Mouse (Mus musculus): ENCODE data around the gene Rtkn2. TPM values are rescaled to one million over a fixed set of nuclear protein-coding genes. Genes with fewer than 3 reads are reported as not detected.

The Rtkn2 gene
- total and polyA plus RNA-seq, 3 experiments: 1.1 to 1.3 TPM; not detected in 1

GRCm38 (mm10) chr10:68060590-68061248, 81.3 kb downstream of the Rtkn2 start:
- H3K27ac ChIP-seq (ENCODE audit: control insufficient read depth, low read depth, low read length): no peak overlapping the region
- H3K9ac ChIP-seq (ENCODE audit: control insufficient read depth, low read depth, low read length, poor library complexity, severe bottlenecking): no peak overlapping the region
- no peaks in the 10 kb centered on the region for H3K4me1 ChIP-seq (ENCODE audit: control insufficient read depth in 1 of 2, insufficient read depth in 2 of 2, low read length in 2 of 2)
- H3K79me2 ChIP-seq (ENCODE audit: control insufficient read depth, insufficient read depth, low read length, poor library complexity): no peaks in the 10 kb centered on the region
- H3K9me3 ChIP-seq (replicated peaks; ENCODE audit: insufficient read depth, low read length): no peaks in the 10 kb centered on the region
- no peak for TF ChIP-seq E2F4 (IDR thresholded peaks at IDR 0.05; ENCODE audit: borderline replicate concordance, low read depth, low read length)
- H3K4me3 ChIP-seq (ENCODE audit: control insufficient read depth in 1 of 2, insufficient read depth in 1 of 2, low read depth in 2 of 2, low read length in 2 of 2): no peak overlapping the region
- no peaks in the 10 kb centered on the region for H3K36me3 ChIP-seq (ENCODE audit: control insufficient read depth in 1 of 2, insufficient read depth in 2 of 2, low read length in 2 of 2)
- DNase-seq (ENCODE audit: low read depth, low spot score): no peak
- H3K27me3 ChIP-seq (ENCODE audit: control insufficient read depth in 1 of 2, insufficient read depth in 2 of 2, low read length in 2 of 2): no peaks in the 10 kb centered on the region

- Histone ChIP-seq H3K9ac (ENCODE audit: control insufficient read depth, low read depth, low read length, poor library complexity, severe bottlenecking) (no peak overlapping the region), H3K27ac (ENCODE audit: control insufficient read depth, low read depth, low read length) (no peak overlapping the region), H3K27me3 (ENCODE audit: control insufficient read depth in 1 of 2, insufficient read depth in 2 of 2, low read length in 2 of 2) (no peaks in the 10 kb centered on the region), H3K36me3 (ENCODE audit: control insufficient read depth in 1 of 2, insufficient read depth in 2 of 2, low read length in 2 of 2) (no peaks in the 10 kb centered on the region), H3K4me3 (ENCODE audit: control insufficient read depth in 1 of 2, insufficient read depth in 1 of 2, low read depth in 2 of 2, low read length in 2 of 2) (no peak overlapping the region), H3K9me3 (replicated peaks; ENCODE audit: insufficient read depth, low read length) (no peaks in the 10 kb centered on the region), H3K79me2 (ENCODE audit: control insufficient read depth, insufficient read depth, low read length, poor library complexity) (no peaks in the 10 kb centered on the region), H3K4me1 (ENCODE audit: control insufficient read depth in 1 of 2, insufficient read depth in 2 of 2, low read length in 2 of 2) (no peaks in the 10 kb centered on the region)
- TF ChIP-seq JUND (IDR thresholded peaks at IDR 0.05; ENCODE audit: low read depth, low read length): no peak
- no peak for DNase-seq (ENCODE audit: low read depth, low spot score)
These were observed 81.9 kb downstream of the Rtkn2 start for GRCm38 (mm10) chr10:68061249-68061615.

- Histone ChIP-seq H3K9me3 (replicated peaks; ENCODE audit: insufficient read depth, low read length) (no peaks in the 10 kb centered on the region), H3K4me1 (ENCODE audit: control insufficient read depth in 1 of 2, insufficient read depth in 2 of 2, low read length in 2 of 2) (no peaks in the 10 kb centered on the region), H3K4me3 (ENCODE audit: control insufficient read depth in 1 of 2, insufficient read depth in 1 of 2, low read depth in 2 of 2, low read length in 2 of 2) (no peak overlapping the region), H3K9ac (ENCODE audit: control insufficient read depth, low read depth, low read length, poor library complexity, severe bottlenecking) (no peak overlapping the region), H3K27ac (ENCODE audit: control insufficient read depth, low read depth, low read length) (no peak overlapping the region), H3K36me3 (ENCODE audit: control insufficient read depth in 1 of 2, insufficient read depth in 2 of 2, low read length in 2 of 2) (no peaks in the 10 kb centered on the region), H3K27me3 (ENCODE audit: control insufficient read depth in 1 of 2, insufficient read depth in 2 of 2, low read length in 2 of 2) (no peaks in the 10 kb centered on the region), H3K79me2 (ENCODE audit: control insufficient read depth, insufficient read depth, low read length, poor library complexity) (no peaks in the 10 kb centered on the region)
- no peak for DNase-seq (ENCODE audit: low read depth, low spot score)
- TF ChIP-seq UBTF (IDR thresholded peaks at IDR 0.05; ENCODE audit: borderline replicate concordance, insufficient read depth, low read depth, low read length) (no peak), USF1 (IDR thresholded peaks at IDR 0.05; ENCODE audit: low read depth, low read length) (no peak), CHD1 (IDR thresholded peaks at IDR 0.05; ENCODE audit: low read depth, low read length) (no peak), POLR2AphosphoS2 (IDR thresholded peaks at IDR 0.05; ENCODE audit: low read length) (no peak), POLR2A (IDR thresholded peaks at IDR 0.05; ENCODE audit: control insufficient read depth in 1 of 2, insufficient read depth in 1 of 2, low read depth in 1 of 2, low read length in 2 of 2, poor library complexity in 1 of 2) (no peak), E2F4 (IDR thresholded peaks at IDR 0.05; ENCODE audit: borderline replicate concordance, low read depth, low read length) (no peak), NELFE (IDR thresholded peaks at IDR 0.05; ENCODE audit: low read depth, low read length) (no peak), GABPA (IDR thresholded peaks at IDR 0.05; ENCODE audit: low read depth, low read length) (no peak), MAFK (IDR thresholded peaks at IDR 0.05; ENCODE audit: borderline replicate concordance, low read depth, low read length) (no peak), MAX (IDR thresholded peaks at IDR 0.05; ENCODE audit: low read length) (no peak), TBP (IDR thresholded peaks at IDR 0.05; ENCODE audit: low read depth, low read length) (no peak), RAD21 (IDR thresholded peaks at IDR 0.05; ENCODE audit: low read depth, low read length) (no peak), ELF1 (IDR thresholded peaks at IDR 0.05; ENCODE audit: low read depth, low read length) (no peak), ZC3H11A (IDR thresholded peaks at IDR 0.05; ENCODE audit: low read depth, low read length) (no peak), NRF1 (IDR thresholded peaks at IDR 0.05; ENCODE audit: insufficient read depth, low read depth, low read length, poor library complexity, severe bottlenecking) (no peak), SMC3 (IDR thresholded peaks at IDR 0.05; ENCODE audit: low read depth, low read length) (no peak), MXI1 (IDR thresholded peaks at IDR 0.05; ENCODE audit: low read depth, low read length) (no peak), TCF12 (IDR thresholded peaks at IDR 0.05; ENCODE audit: low read depth, low read length) (no peak), ZKSCAN1 (IDR thresholded peaks at IDR 0.05; ENCODE audit: low read depth, low read length) (no peak), GATA1 (IDR thresholded peaks at IDR 0.05; ENCODE audit: low read depth, low read length) (no peak)
These were observed 84.6 kb downstream of the Rtkn2 start for GRCm38 (mm10) chr10:68063806-68064545.
